Mouse (Mus musculus) testis, adult 2 months (tissue): ENCODE measurements around the gene Fgf7.

Experiments used
- CTCF ChIP-seq: fragments of 200-500 bp; IDR thresholded peaks from 2 replicates; pipeline ENCODE4 v1.5.1; 2012; ENCODE audit warnings: low read depth, mild to moderate bottlenecking, inconsistent platforms, low read length, moderate library complexity; ENCODE audit not compliant: control insufficient read depth, insufficient read depth, insufficient replicate concordance
- POLR2A ChIP-seq: fragments of 200-500 bp; IDR thresholded peaks from 2 replicates; pipeline ENCODE4 v1.6.1; 2012; ENCODE audit warnings: low read depth, mild to moderate bottlenecking, inconsistent platforms, low read length, moderate library complexity; ENCODE audit not compliant: control insufficient read depth

DNA sequence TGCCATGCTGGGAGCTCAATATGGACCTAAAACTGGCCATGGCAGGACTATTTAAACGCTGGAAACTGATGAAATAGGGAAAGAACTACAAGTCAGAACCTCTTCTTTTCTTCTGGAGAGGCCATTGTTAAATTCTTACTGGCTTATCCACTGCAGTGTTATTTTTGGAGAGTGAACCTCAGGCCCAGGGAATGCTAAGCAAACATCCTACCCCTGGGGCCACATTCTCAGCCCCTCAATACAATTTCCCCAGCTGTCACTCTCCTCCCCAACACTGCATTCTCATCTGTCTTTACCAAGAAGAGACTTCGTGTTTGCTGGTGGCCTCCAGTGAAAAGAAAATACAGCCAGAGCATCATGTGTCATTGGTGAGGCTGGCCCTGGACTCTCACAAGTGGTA, 30.4 kb downstream of the Fgf7 start:
- TF ChIP-seq CTCF (no peak), POLR2A (no peak)
